Comparison of ENCODE assay signal across 10 mouse cellular contexts in genomic region chr11:120373820-120374586, GRCm38 (mm10). TPM values are rescaled to one million over a fixed set of nuclear protein-coding genes. Genes with fewer than 3 reads are reported as not detected.
DNase-seq lines count a peak whose midpoint lies in the region; ATAC-seq and TF ChIP-seq lines count a peak whose summit lies in the region.
"Had no signal": no experiment of that assay in that cellular context is flagged by ENCODE, and none has a peak within 500 bp of the region (broad histone marks: within the 10 kb centered on the region; RNA-seq: fewer than 3 reads in every experiment).

No protein-coding gene starts in this region.

- peaks cover 82% of the 10 kb centered on the region for H3K36me3 ChIP-seq in forebrain, embryonic 10.5 days (replicated peaks)
- H3K36me3 ChIP-seq in forebrain, embryonic 12.5 days (replicated peaks) = peaks cover 73% of the 10 kb centered on the region
- peaks cover 82% of the 10 kb centered on the region for H3K36me3 ChIP-seq in midbrain, embryonic 13.5 days
- H3K36me3 ChIP-seq in midbrain, postnatal 0 days (ENCODE audit: insufficient read depth, low read length) = peaks cover 71% of the 10 kb centered on the region

- intact Hi-C loops in heart, postnatal 25 days (cut with DNase I) = no loop called here
- intact Hi-C loops in left cerebral cortex, postnatal 36 days (cut with DNase I) = no loop called here

- no peak for TF ChIP-seq CTCF in midbrain, postnatal 0 days (IDR thresholded peaks at IDR 0.05)

- no peaks in the 10 kb centered on the region for H3K27me3 ChIP-seq in forebrain, embryonic 10.5 days (ENCODE audit: poor library complexity, severe bottlenecking)
- H3K27me3 ChIP-seq in forebrain, embryonic 12.5 days = no peaks in the 10 kb centered on the region
- no peaks in the 10 kb centered on the region for H3K27me3 ChIP-seq in midbrain, embryonic 13.5 days
- no peaks in the 10 kb centered on the region for H3K27me3 ChIP-seq in midbrain, postnatal 0 days (ENCODE audit: insufficient read depth, low read length)

- H3K9ac ChIP-seq in forebrain, embryonic 12.5 days = no peak overlapping the region
- H3K9ac ChIP-seq in midbrain, embryonic 13.5 days (replicated peaks) = peak overlapping the region; percentile 19; the same call in 1 of the 2 replicates
- H3K9ac ChIP-seq in midbrain, postnatal 0 days (replicated peaks; ENCODE audit: low read length, poor library complexity, severe bottlenecking) = no peak overlapping the region

- 93% methylated on average over 23 of the region's 23 CpGs for WGBS in forebrain, embryonic 10.5 days
- 90% methylated on average over 23 of the region's 23 CpGs for WGBS in forebrain, embryonic 12.5 days
- 93% methylated on average over 23 of the region's 23 CpGs for WGBS in midbrain, embryonic 13.5 days
- WGBS in midbrain, postnatal 0 days = 89% methylated on average over 23 of the region's 23 CpGs

- H3K4me2 ChIP-seq in forebrain, embryonic 12.5 days = no peak overlapping the region
- no peak overlapping the region for H3K4me2 ChIP-seq in midbrain, embryonic 13.5 days (replicated peaks)
- no peak overlapping the region for H3K4me2 ChIP-seq in midbrain, postnatal 0 days (ENCODE audit: low read depth, low read length, poor library complexity, severe bottlenecking)

- no peaks in the 10 kb centered on the region for H3K9me3 ChIP-seq in forebrain, embryonic 10.5 days
- no peaks in the 10 kb centered on the region for H3K9me3 ChIP-seq in forebrain, embryonic 12.5 days
- H3K9me3 ChIP-seq in midbrain, embryonic 13.5 days = no peaks in the 10 kb centered on the region
- H3K9me3 ChIP-seq in midbrain, postnatal 0 days (ENCODE audit: low read length) = no peaks in the 10 kb centered on the region

- H3K27ac ChIP-seq in forebrain, embryonic 10.5 days = no peak overlapping the region
- H3K27ac ChIP-seq in forebrain, embryonic 12.5 days = no peak overlapping the region
- H3K27ac ChIP-seq in midbrain, embryonic 13.5 days = no peak overlapping the region
- no peak overlapping the region for H3K27ac ChIP-seq in midbrain, postnatal 0 days (ENCODE audit: low read depth, low read length)

- peaks cover 31% of the 10 kb centered on the region for H3K4me1 ChIP-seq in forebrain, embryonic 10.5 days
- peaks cover 25% of the 10 kb centered on the region for H3K4me1 ChIP-seq in forebrain, embryonic 12.5 days
- H3K4me1 ChIP-seq in midbrain, embryonic 13.5 days (replicated peaks) = peaks cover 32% of the 10 kb centered on the region
- peaks cover 10% of the 10 kb centered on the region for H3K4me1 ChIP-seq in midbrain, postnatal 0 days (ENCODE audit: insufficient read depth, low read length)

- DNase-seq in forebrain, embryonic 10.5 days (ENCODE audit: extremely low spot score, low spot score) = no peak
- no peak for DNase-seq in midbrain, postnatal 0 days (ENCODE audit: low spot score)
- peak; percentile 48 for DNase-seq in heart, postnatal 25 days (ENCODE audit: low spot score)
- peak; percentile 67 for DNase-seq in lung, postnatal 36 days
- no peak for DNase-seq in frontal cortex, postnatal 10 days (ENCODE audit: low spot score in 2 of 2)
- no peak for DNase-seq in left cerebral cortex, postnatal 36 days (ENCODE audit: low spot score in 2 of 2)
- DNase-seq: right cerebral cortex, adult 18-20 months; thymus, postnatal 36 days had no signal

- ATAC-seq in forebrain, embryonic 12.5 days (ENCODE audit: low FRiP score) = no peak
- ATAC-seq in midbrain, embryonic 13.5 days = no peak
- ATAC-seq in midbrain, postnatal 0 days (ENCODE audit: low FRiP score) = no peak

- 0 out of 2 replicates have a peak overlapping the region, but pooled peaks have one; percentile 4 for H3K4me3 ChIP-seq in forebrain, embryonic 10.5 days
- H3K4me3 ChIP-seq in forebrain, embryonic 12.5 days (replicated peaks) = no peak overlapping the region
- no peak overlapping the region for H3K4me3 ChIP-seq in midbrain, embryonic 13.5 days (replicated peaks)
- H3K4me3 ChIP-seq in midbrain, postnatal 0 days (ENCODE audit: low read depth, low read length) = no peak overlapping the region

RNA-seq across cellular contexts. Expression of gene Faap100, which starts 4.6 kb away (rescaled TPM):
- 33.8 and 36.0 TPM in 2 replicates for polyA plus RNA-seq in forebrain, embryonic 10.5 days (2016; fragmentation: Nextera tagmentation; extraction: Ambion mirVana)
- polyA plus RNA-seq in forebrain, embryonic 12.5 days (2016; fragmentation: Nextera tagmentation; extraction: Ambion mirVana) = 47.3 and 47.4 TPM in 2 replicates
- polyA plus RNA-seq in midbrain, embryonic 13.5 days (2015; fragmentation: Nextera tagmentation; extraction: Ambion mirVana) = 80.9 and 81.1 TPM in 2 replicates
- total RNA-seq in midbrain, postnatal 0 days (2014; rRNA removed) = 165 and 180 TPM in 2 replicates
- polyA plus RNA-seq in midbrain, postnatal 0 days (2015; fragmentation: Nextera tagmentation; extraction: Ambion mirVana) = 109 and 114 TPM in 2 replicates
- total RNA-seq in heart, postnatal 25 days (2021) = 10 to 100 TPM; 15.2 to 15.3 TPM
- 10 to 100 TPM; 12.8 to 16.4 TPM for total RNA-seq in left cerebral cortex, postnatal 36 days (2021)

RNA-seq across cellular contexts. Expression of gene Fscn2, which starts 12.7 kb away (rescaled TPM):
- 0.32 TPM in 1 of 2 replicates, not detected in the other for polyA plus RNA-seq in forebrain, embryonic 10.5 days (2016; fragmentation: Nextera tagmentation; extraction: Ambion mirVana)
- 0.82 and 0.91 TPM in 2 replicates for polyA plus RNA-seq in forebrain, embryonic 12.5 days (2016; fragmentation: Nextera tagmentation; extraction: Ambion mirVana)
- polyA plus RNA-seq in midbrain, embryonic 13.5 days (2015; fragmentation: Nextera tagmentation; extraction: Ambion mirVana) = 1.9 and 2.2 TPM in 2 replicates
- total RNA-seq in midbrain, postnatal 0 days (2014; rRNA removed) = 0.71 TPM in 1 of 2 replicates, not detected in the other
- 0.71 and 1.5 TPM in 2 replicates for polyA plus RNA-seq in midbrain, postnatal 0 days (2015; fragmentation: Nextera tagmentation; extraction: Ambion mirVana)
- total RNA-seq in heart, postnatal 25 days (2021) = not detected
- under 1 TPM; 0.25 to 0.72 TPM for total RNA-seq in left cerebral cortex, postnatal 36 days (2021)

RNA-seq across cellular contexts. Expression of gene Actg1, which starts 25.7 kb away (rescaled TPM):
- polyA plus RNA-seq in forebrain, embryonic 10.5 days (2016; fragmentation: Nextera tagmentation; extraction: Ambion mirVana) = 2,559 and 2,733 TPM in 2 replicates
- 2,923 and 2,975 TPM in 2 replicates for polyA plus RNA-seq in forebrain, embryonic 12.5 days (2016; fragmentation: Nextera tagmentation; extraction: Ambion mirVana)
- polyA plus RNA-seq in midbrain, embryonic 13.5 days (2015; fragmentation: Nextera tagmentation; extraction: Ambion mirVana) = 3,928 and 4,113 TPM in 2 replicates
- 2,534 and 2,842 TPM in 2 replicates for total RNA-seq in midbrain, postnatal 0 days (2014; rRNA removed)
- polyA plus RNA-seq in midbrain, postnatal 0 days (2015; fragmentation: Nextera tagmentation; extraction: Ambion mirVana) = 3,992 and 4,056 TPM in 2 replicates
- 100 to 1,000 TPM; 282 to 346 TPM for total RNA-seq in heart, postnatal 25 days (2021)
- total RNA-seq in left cerebral cortex, postnatal 36 days (2021) = 1,000 to 10,000 TPM; 1,144 to 1,299 TPM

Comparison
In these comparisons a context has a peak if more than half of its experiments do, and no peak if none do; other contexts are left out.
1. DNase-seq: peak in heart, postnatal 25 days (single experiment) and lung, postnatal 36 days (single experiment); none in forebrain, embryonic 10.5 days (single experiment), midbrain, postnatal 0 days (single experiment), frontal cortex, postnatal 10 days (0 of 2) and left cerebral cortex, postnatal 36 days (0 of 2).